Mouse (Mus musculus) thymus, adult 2 months (tissue): Measurements from ENCODE around the gene Mrln.

ENCODE experiments used
- CTCF ChIP-seq: fragments of 200-500 bp; IDR thresholded peaks from 2 replicates; pipeline ENCODE4 v1.5.1; 2012; ENCODE audit warnings: mild to moderate bottlenecking, control low read depth, low read length, moderate library complexity, borderline replicate concordance; ENCODE audit not compliant: control insufficient read depth, poor library complexity, insufficient read depth; ENCODE audit errors: extremely low read depth
- POLR2A ChIP-seq: fragments of 200-500 bp; IDR thresholded peaks from 2 replicates; pipeline ENCODE4 v1.6.1; 2012; ENCODE audit warnings: mild to moderate bottlenecking, low read length, control low read depth, moderate library complexity; ENCODE audit not compliant: control insufficient read depth, poor library complexity, insufficient read depth; ENCODE audit errors: extremely low read depth

DNA sequence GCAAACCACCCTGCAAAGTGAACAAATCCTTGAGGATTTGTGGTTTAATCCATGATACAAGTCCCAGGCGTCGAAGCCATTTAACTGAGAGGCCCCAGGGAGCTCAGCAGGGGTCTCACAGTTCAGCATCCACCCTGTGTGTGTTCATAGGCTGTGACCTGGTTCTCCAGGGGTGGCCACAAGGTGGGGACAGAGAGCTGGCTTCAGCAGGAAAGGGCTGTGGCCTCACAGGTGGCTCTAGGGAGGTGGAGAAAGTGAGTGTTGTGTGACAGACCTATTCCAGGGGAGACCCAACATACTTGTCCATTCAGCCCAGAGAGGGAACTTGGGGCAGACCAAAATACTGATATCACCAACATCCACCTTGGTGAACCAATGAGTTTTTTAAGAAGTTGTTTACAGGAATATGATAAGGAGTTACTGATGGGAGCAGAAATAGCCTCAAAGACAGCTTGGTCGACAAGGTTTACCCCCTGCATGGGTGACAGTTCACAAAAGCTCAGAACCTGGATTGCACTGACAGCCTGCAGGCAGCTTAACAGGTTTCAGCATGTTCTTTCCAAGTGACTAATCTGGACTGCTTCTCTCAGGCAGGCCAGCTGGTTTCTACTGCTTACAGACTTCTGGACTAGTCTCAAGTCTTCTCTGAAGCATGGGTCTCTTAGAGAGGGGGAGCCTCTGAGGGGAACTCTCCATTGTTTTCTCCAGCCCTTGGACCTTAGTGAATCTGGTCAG, 47.9 kb upstream of the Mrln start:
- peak; percentile 80 for TF ChIP-seq CTCF
- TF ChIP-seq POLR2A = no peak
